Mouse (Mus musculus) limb, embryonic 15.5 days (tissue): ENCODE data around the gene Cd300lg. TPM values are rescaled to one million over a fixed set of nuclear protein-coding genes. Genes with fewer than 3 reads are reported as not detected.

Source experiments
- ATAC-seq: fragments of 200-750 bp; cut with Nextera tagmentation; 2 replicates; pipeline ENCODE4 v1.8.0; 2017; ENCODE audit warnings: low read depth, moderate TSS enrichment; ENCODE audit not compliant: insufficient number of reproducible peaks, low FRiP score, low TSS enrichment
- H3K27ac ChIP-seq: fragments of 300-500 bp; sonication (generic); 2 replicates; pipeline ENCODE4 v1.5.1; 2015; ENCODE audit warnings: moderate library complexity, mild to moderate bottlenecking, inconsistent platforms
- H3K27me3 ChIP-seq: fragments of 300-500 bp; sonication (generic); 2 replicates; pipeline ENCODE4 v1.6.1; 2015; ENCODE audit warnings: inconsistent platforms
- H3K36me3 ChIP-seq: fragments of 300-500 bp; sonication (generic); 2 replicates; pipeline ENCODE4 v1.6.1; 2015; ENCODE audit warnings: inconsistent platforms
- H3K4me1 ChIP-seq: fragments of 300-500 bp; sonication (generic); 2 replicates; pipeline ENCODE4 v1.6.1; 2015; ENCODE audit warnings: inconsistent platforms
- H3K4me2 ChIP-seq: fragments of 300-500 bp; sonication (generic); 2 replicates; pipeline ENCODE4 v1.6.1; 2015; ENCODE audit warnings: mild to moderate bottlenecking, inconsistent platforms
- H3K4me3 ChIP-seq: fragments of 300-500 bp; sonication (generic); 2 replicates; pipeline ENCODE4 v1.5.1; 2015; ENCODE audit warnings: mild to moderate bottlenecking, inconsistent platforms
- H3K9ac ChIP-seq: fragments of 300-500 bp; sonication (generic); 2 replicates; pipeline ENCODE4 v1.6.1; 2015; ENCODE audit warnings: inconsistent platforms
- H3K9me3 ChIP-seq: fragments of 300-500 bp; sonication (generic); 2 replicates; pipeline ENCODE4 v1.6.1; 2016; ENCODE audit warnings: inconsistent platforms
- WGBS: fragments of 180-500 bp; shearing (Covaris S2); methylation state at CpG from one replicate; pipeline ENCODE4 v1.1.7; 2015; 5-methylcytosine and 5-hydroxymethylcytosine counted together
- polyA plus RNA-seq: library from polyadenylated mRNA; unstranded; fragments of >200 nt; fragmentation: Nextera tagmentation; extraction: Ambion mirVana; gene quantifications from 2 replicates; pipeline ENCODE4 v1.2.1, GENCODE M21; 2015

Gene Cd300lg
- polyA plus RNA-seq, 1 experiment from 2014 or later = 2.2 TPM

- H3K9ac ChIP-seq = no peak overlapping the region
- H3K9me3 ChIP-seq = no peaks in the 10 kb centered on the region
- H3K4me2 ChIP-seq = no peak overlapping the region
- no peaks in the 10 kb centered on the region for H3K27me3 ChIP-seq
- WGBS = 23% methylated on average over 9 of the region's 9 CpGs
- ATAC-seq = no peak
- no peak overlapping the region for H3K27ac ChIP-seq
- no peak overlapping the region for H3K4me3 ChIP-seq
- H3K4me1 ChIP-seq = 0 out of 2 replicates have a peak, but pooled peaks cover 6% of the 10 kb centered on the region
- peaks cover 4% of the 10 kb centered on the region; the same call in 1 of the 2 replicates for H3K36me3 ChIP-seq
These were observed 12.5 kb downstream of the Cd300lg start for GRCm38 (mm10) chr11:102053847-102054246.

DNA sequence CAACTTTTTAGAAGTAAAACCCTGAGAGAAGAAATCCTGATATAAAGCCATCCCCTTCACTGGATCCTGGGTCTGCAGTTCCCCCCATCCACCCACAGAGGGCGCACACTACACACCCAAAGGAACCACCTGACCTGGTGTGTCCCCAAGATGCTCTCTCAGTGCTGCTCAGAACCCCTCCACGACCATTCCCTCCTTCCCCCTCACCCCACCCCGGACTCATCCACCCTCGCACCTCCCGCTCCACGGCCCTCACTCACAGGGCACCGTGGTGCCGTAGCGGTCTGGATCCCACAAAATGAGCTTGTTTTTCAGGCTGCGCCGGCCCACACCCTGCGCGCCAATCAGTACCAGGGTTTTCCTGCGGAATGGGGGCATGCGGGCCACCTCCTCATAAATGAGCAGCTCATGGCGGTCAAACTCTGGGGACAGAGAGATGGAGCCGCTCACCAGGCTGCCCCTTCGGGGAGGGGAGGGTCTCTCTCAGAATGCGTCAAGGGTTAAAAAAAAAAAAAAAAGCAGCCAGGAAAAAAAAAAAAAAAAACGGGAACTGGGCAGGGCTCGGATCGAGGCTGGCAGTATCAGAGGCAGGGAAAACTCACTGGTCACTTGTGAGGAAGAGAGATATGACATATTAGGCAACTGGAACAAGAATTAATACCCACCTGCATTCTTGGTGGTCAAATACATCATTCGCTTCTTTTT lies 20.1 kb downstream of the Cd300lg start:
- WGBS = 3% methylated on average over 23 of the region's 23 CpGs
- ATAC-seq = peak; percentile 70
- H3K9ac ChIP-seq = peak overlapping the region; percentile 17; the same call in 1 of the 2 replicates

DNA sequence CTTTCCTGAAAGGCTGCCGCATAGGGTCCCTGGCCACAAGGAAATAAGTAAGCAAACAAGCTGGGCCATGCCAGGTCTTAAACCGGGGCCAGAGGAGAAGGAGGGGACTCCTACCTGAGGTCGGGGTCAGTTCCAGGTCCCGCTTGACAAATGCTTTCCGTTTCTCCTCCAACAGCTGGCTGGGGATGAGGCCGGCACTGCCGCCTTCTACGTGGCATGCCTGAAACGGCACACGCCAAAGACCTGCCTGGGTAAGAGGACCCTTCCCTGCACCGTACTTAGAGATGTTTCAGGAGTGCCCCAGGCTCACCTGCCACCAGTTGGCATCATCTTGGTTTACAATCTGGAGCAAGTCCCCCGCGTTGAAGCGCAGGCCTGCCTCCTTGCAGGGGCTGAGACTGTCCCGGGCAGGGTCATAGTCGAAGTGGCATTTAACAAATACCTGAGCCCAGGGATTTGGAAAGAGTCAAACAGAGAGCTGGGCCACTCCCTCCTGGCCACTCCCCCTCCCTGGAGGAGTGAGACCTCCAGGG lies 20.7 kb downstream of the Cd300lg start:
- Histone ChIP-seq H3K36me3 (peaks cover 14% of the 10 kb centered on the region; the same call in 1 of the 2 replicates), H3K4me2 (no peak overlapping the region), H3K4me3 (no peak overlapping the region), H3K27ac (no peak overlapping the region), H3K4me1 (peaks cover 9% of the 10 kb centered on the region), H3K9ac (no peak overlapping the region), H3K27me3 (peaks cover 7% of the 10 kb centered on the region; the same call in 1 of the 2 replicates), H3K9me3 (no peaks in the 10 kb centered on the region)
- ATAC-seq = no peak
- WGBS = 35% methylated on average over 16 of the region's 16 CpGs

More for the DNA sequence above, 20.1 kb downstream of the Cd300lg start:
- peak overlapping the region; percentile 42 for H3K4me3 ChIP-seq
- no peak overlapping the region for H3K27ac ChIP-seq
- H3K9me3 ChIP-seq = no peaks in the 10 kb centered on the region
- H3K27me3 ChIP-seq = peaks cover 7% of the 10 kb centered on the region; the same call in 1 of the 2 replicates
- peaks cover 14% of the 10 kb centered on the region; the same call in 1 of the 2 replicates for H3K36me3 ChIP-seq
- H3K4me2 ChIP-seq = peak overlapping the region; percentile 91
- H3K4me1 ChIP-seq = peaks cover 10% of the 10 kb centered on the region

DNA sequence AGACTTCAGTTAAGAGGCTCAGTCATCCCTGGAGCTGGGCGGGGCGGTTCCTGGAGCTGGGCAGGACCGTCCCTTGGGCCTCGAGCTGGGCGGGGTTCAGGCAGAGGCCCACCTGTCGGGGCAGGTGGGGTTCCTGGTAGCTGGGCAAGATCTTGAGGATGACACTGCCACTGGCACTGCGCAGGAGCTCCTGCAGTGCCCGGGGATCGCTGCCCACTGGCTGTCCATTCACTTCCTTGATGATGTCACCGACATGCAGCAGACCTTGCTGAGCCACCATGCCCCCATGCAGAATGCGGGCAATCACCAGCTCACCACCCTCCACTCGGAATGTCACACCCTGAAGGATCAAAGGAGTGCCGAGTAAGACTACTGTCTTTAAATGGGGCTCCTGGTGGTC lies 21.8 kb downstream of the Cd300lg start:
- WGBS = 61% methylated on average over 13 of the region's 13 CpGs
- ATAC-seq = no peak

DNA sequence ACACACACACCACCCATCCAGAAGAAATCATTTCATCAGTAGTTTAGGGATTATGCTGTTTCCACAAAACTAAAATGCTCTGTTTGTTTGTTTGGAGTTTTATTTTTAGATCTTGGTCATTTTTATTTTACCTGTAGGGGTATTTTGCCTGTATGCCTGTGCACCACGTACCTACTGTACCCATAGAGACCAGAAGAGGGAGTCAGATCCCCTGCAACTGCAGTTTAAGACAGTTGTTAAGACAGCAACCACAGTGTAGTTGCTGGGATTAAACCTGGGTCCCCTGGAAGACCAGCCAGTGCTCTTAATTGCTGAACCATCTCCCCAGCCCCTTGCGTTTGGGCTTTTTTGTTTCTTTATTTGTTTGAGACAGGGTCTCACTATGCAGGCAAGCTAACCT lies 27.7 kb downstream of the Cd300lg start:
- peaks cover 7% of the 10 kb centered on the region; the same call in 1 of the 2 replicates for H3K4me1 ChIP-seq
- H3K27me3 ChIP-seq = 0 out of 2 replicates have a peak, but pooled peaks cover 2% of the 10 kb centered on the region
- H3K9me3 ChIP-seq = no peaks in the 10 kb centered on the region
- H3K9ac ChIP-seq = no peak overlapping the region
- H3K27ac ChIP-seq = no peak overlapping the region
- no peak for ATAC-seq
- no peak overlapping the region for H3K4me3 ChIP-seq
- no peaks in the 10 kb centered on the region for H3K36me3 ChIP-seq
- no peak overlapping the region for H3K4me2 ChIP-seq
- 41% methylated on average over 2 of the region's 2 CpGs for WGBS

More for the DNA sequence above, 21.8 kb downstream of the Cd300lg start:
- no peak overlapping the region for H3K4me3 ChIP-seq
- H3K4me2 ChIP-seq = no peak overlapping the region
- no peak overlapping the region for H3K27ac ChIP-seq
- no peaks in the 10 kb centered on the region for H3K9me3 ChIP-seq
- no peak overlapping the region for H3K9ac ChIP-seq
- peaks cover 14% of the 10 kb centered on the region; the same call in 1 of the 2 replicates for H3K36me3 ChIP-seq
- H3K4me1 ChIP-seq = peaks cover 7% of the 10 kb centered on the region
- H3K27me3 ChIP-seq = peaks cover 7% of the 10 kb centered on the region; the same call in 1 of the 2 replicates

- Histone ChIP-seq H3K9me3 (no peaks in the 10 kb centered on the region), H3K9ac (no peak overlapping the region), H3K36me3 (no peaks in the 10 kb centered on the region), H3K4me1 (peaks cover 7% of the 10 kb centered on the region; the same call in 1 of the 2 replicates), H3K27ac (no peak overlapping the region), H3K4me2 (no peak overlapping the region), H3K4me3 (no peak overlapping the region), H3K27me3 (0 out of 2 replicates have a peak, but pooled peaks cover 2% of the 10 kb centered on the region)
- 53% methylated on average over 11 of the region's 11 CpGs for WGBS
- no peak for ATAC-seq
These were observed 28.3 kb downstream of the Cd300lg start for GRCm38 (mm10) chr11:102069633-102070032.

GRCm38 (mm10) chr11:102070426-102070825 lies 29.1 kb downstream of the Cd300lg start:
- no peaks in the 10 kb centered on the region for H3K36me3 ChIP-seq
- peaks cover 7% of the 10 kb centered on the region; the same call in 1 of the 2 replicates for H3K4me1 ChIP-seq
- 6% methylated on average over 13 of the region's 13 CpGs for WGBS
- H3K27me3 ChIP-seq = 0 out of 2 replicates have a peak, but pooled peaks cover 2% of the 10 kb centered on the region
- H3K27ac ChIP-seq = no peak overlapping the region
- no peak overlapping the region for H3K9ac ChIP-seq
- H3K9me3 ChIP-seq = no peaks in the 10 kb centered on the region
- H3K4me3 ChIP-seq = no peak overlapping the region
- 0 out of 2 replicates have a peak overlapping the region, but pooled peaks have one; percentile 8 for H3K4me2 ChIP-seq
- no peak for ATAC-seq

DNA sequence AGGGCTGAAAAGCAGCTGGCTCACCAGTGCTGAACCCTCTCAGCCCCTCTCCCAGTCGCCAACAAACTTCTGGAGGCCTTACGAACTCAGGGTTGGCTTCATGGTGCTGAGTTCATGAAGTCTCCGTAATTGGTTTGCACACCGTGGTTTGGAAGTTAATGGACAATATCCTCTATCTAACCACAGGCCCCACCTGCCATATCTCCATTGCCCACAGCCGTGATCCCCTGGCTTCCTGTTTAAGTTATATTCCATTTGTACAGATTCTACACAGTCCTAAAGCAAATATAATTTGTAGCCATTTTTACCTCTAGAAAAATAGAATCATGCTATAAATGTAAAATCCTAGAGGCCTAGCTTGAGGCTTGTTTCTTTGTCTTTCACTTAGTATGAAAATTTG lies 31.4 kb downstream of the Cd300lg start:
- H3K4me2 ChIP-seq = no peak overlapping the region
- no peak overlapping the region for H3K27ac ChIP-seq
- no peak for ATAC-seq
- peaks cover 7% of the 10 kb centered on the region; the same call in 1 of the 2 replicates for H3K4me1 ChIP-seq
- no peaks in the 10 kb centered on the region for H3K36me3 ChIP-seq
- H3K4me3 ChIP-seq = no peak overlapping the region
- WGBS = 73% methylated on average over 5 of the region's 5 CpGs
- 0 out of 2 replicates have a peak, but pooled peaks cover 2% of the 10 kb centered on the region for H3K27me3 ChIP-seq
- no peak overlapping the region for H3K9ac ChIP-seq
- H3K9me3 ChIP-seq = no peaks in the 10 kb centered on the region

GRCm38 (mm10) chr11:102073722-102074121 lies 32.4 kb downstream of the Cd300lg start:
- H3K4me1 ChIP-seq = peaks cover 7% of the 10 kb centered on the region; the same call in 1 of the 2 replicates
- H3K9me3 ChIP-seq = no peaks in the 10 kb centered on the region
- H3K9ac ChIP-seq = no peak overlapping the region
- H3K4me2 ChIP-seq = no peak overlapping the region
- H3K27me3 ChIP-seq = 0 out of 2 replicates have a peak, but pooled peaks cover 2% of the 10 kb centered on the region
- H3K36me3 ChIP-seq = no peaks in the 10 kb centered on the region
- 76% methylated on average over 14 of the region's 14 CpGs for WGBS
- ATAC-seq = no peak
- H3K4me3 ChIP-seq = no peak overlapping the region
- no peak overlapping the region for H3K27ac ChIP-seq

DNA sequence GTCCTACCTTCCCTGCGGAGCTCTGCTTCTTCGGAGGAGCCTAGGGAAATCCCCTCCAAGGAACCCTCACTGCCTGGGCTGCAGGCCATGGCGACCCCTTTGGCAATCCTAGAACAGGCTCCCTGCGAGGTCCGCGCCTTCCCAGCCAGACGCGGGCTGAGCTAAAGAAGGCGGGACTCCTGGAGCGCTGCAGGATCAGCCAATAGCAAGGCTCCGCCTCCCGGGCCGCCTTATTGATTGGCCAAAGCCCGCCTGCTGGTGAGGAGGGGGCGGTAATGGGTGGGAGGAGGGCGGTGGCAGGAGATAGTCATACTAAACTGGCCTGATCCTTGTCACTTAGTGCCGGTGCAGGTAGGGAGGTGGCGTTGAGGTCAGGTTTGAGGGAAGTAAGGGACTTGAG lies 41.0 kb downstream of the Cd300lg start:
- peak; percentile 80 for ATAC-seq
- under 1% methylated on average over 18 of the region's 18 CpGs for WGBS
- no peak overlapping the region for H3K27ac ChIP-seq
- H3K9ac ChIP-seq = peak overlapping the region; percentile 37
- H3K27me3 ChIP-seq = no peaks in the 10 kb centered on the region
- 0 out of 2 replicates have a peak, but pooled peaks cover 5% of the 10 kb centered on the region for H3K36me3 ChIP-seq
- peak overlapping the region; percentile 37 for H3K4me3 ChIP-seq
- no peaks in the 10 kb centered on the region for H3K9me3 ChIP-seq
- peaks cover 28% of the 10 kb centered on the region for H3K4me1 ChIP-seq
- H3K4me2 ChIP-seq = peak overlapping the region; percentile 69

DNA sequence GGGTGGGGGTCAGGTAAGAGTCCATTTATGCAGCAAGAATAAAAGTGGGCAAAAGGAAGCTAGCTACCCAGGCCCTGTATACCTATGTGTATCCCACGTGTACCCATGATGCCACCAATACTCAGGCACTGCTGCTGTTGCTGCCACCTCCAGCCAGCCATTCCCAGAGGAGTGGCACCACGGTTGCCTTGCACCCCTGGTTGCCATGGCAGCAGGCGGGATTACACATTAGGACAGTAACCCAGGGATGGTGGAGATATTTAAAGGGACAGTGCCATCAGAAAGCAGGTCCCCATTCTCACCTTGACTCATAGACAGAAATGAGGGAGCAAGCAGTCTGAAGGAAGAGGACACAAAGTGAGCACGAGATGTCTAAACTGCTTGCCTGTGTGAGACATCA lies 41.9 kb downstream of the Cd300lg start:
- H3K27ac ChIP-seq = no peak overlapping the region
- no peak overlapping the region for H3K4me2 ChIP-seq
- H3K27me3 ChIP-seq = no peaks in the 10 kb centered on the region
- 57% methylated on average over 4 of the region's 4 CpGs for WGBS
- 0 out of 2 replicates have a peak, but pooled peaks cover 5% of the 10 kb centered on the region for H3K36me3 ChIP-seq
- no peak for ATAC-seq
- H3K9me3 ChIP-seq = no peaks in the 10 kb centered on the region
- peaks cover 34% of the 10 kb centered on the region for H3K4me1 ChIP-seq
- H3K4me3 ChIP-seq = no peak overlapping the region
- H3K9ac ChIP-seq = no peak overlapping the region

GRCm38 (mm10) chr11:102084159-102084558 lies 42.9 kb downstream of the Cd300lg start:
- Histone ChIP-seq H3K4me1 (peaks cover 36% of the 10 kb centered on the region), H3K27me3 (no peaks in the 10 kb centered on the region), H3K9ac (no peak overlapping the region), H3K9me3 (no peaks in the 10 kb centered on the region), H3K27ac (no peak overlapping the region), H3K36me3 (0 out of 2 replicates have a peak, but pooled peaks cover 5% of the 10 kb centered on the region), H3K4me3 (no peak overlapping the region), H3K4me2 (no peak overlapping the region)
- WGBS = 31% methylated on average over 7 of the region's 7 CpGs
- no peak for ATAC-seq
